Mouse (Mus musculus) testis, adult 2 months (tissue): Measurements from ENCODE around the gene Rgs5. TPM values are rescaled to one million over a fixed set of nuclear protein-coding genes. Genes with fewer than 3 reads are reported as not detected.

Experiments used
- H3K27ac ChIP-seq: fragments of 200-500 bp; 2 replicates; pipeline ENCODE4 v1.5.1; 2012; ENCODE audit warnings: low read depth, low read length; ENCODE audit not compliant: control insufficient read depth, insufficient read depth
- H3K27me3 ChIP-seq: fragments of 200-500 bp; 2 replicates; pipeline ENCODE4 v1.6.1; 2012; ENCODE audit warnings: mild to moderate bottlenecking, low read length, moderate library complexity; ENCODE audit not compliant: control insufficient read depth, insufficient read depth
- H3K36me3 ChIP-seq: fragments of 200-500 bp; 2 replicates; pipeline ENCODE4 v1.6.1; 2012; ENCODE audit warnings: mild to moderate bottlenecking, low read length; ENCODE audit not compliant: control insufficient read depth, insufficient read depth
- H3K4me1 ChIP-seq: fragments of 200-500 bp; 2 replicates; pipeline ENCODE4 v1.6.1; 2012; ENCODE audit warnings: low read length; ENCODE audit not compliant: control insufficient read depth, insufficient read depth
- H3K4me3 ChIP-seq: fragments of 200-500 bp; 2 replicates; pipeline ENCODE4 v1.5.1; 2012; ENCODE audit warnings: low read depth, mild to moderate bottlenecking, low read length, moderate library complexity, mixed read lengths; ENCODE audit not compliant: control insufficient read depth
- CTCF ChIP-seq: fragments of 200-500 bp; IDR thresholded peaks from 2 replicates; pipeline ENCODE4 v1.5.1; 2012; ENCODE audit warnings: low read depth, mild to moderate bottlenecking, inconsistent platforms, low read length, moderate library complexity; ENCODE audit not compliant: control insufficient read depth, insufficient read depth, insufficient replicate concordance
- POLR2A ChIP-seq: fragments of 200-500 bp; IDR thresholded peaks from 2 replicates; pipeline ENCODE4 v1.6.1; 2012; ENCODE audit warnings: low read depth, mild to moderate bottlenecking, inconsistent platforms, low read length, moderate library complexity; ENCODE audit not compliant: control insufficient read depth
- polyA plus RNA-seq: library from polyadenylated mRNA; depleted of rRNA; stranded (reverse); fragments of >200 nt; gene quantifications from 2 replicates; pipeline ENCODE4 v1.2.3, GENCODE M21; 2012; rRNA removed

The Rgs5 gene
- 1.7 and 1.8 TPM in 2 replicates for polyA plus RNA-seq

- Histone ChIP-seq H3K36me3 (no peaks in the 10 kb centered on the region), H3K27me3 (no peaks in the 10 kb centered on the region), H3K27ac (no peak within 1 kb of the TSS), H3K4me1 (no peaks in the 10 kb centered on the region; the same call in 1 of the 2 replicates), H3K4me3 (no peak within 1 kb of the TSS)
- TF ChIP-seq POLR2A (no peak), CTCF (no peak)
Observed at GRCm38 (mm10) chr1:169655256-169655655, at the start of gene Rgs5. TSS of gene Rgs5 (plus strand) at chr1:169655501.

GRCm38 (mm10) chr1:169606164-169606563 lies 49.1 kb upstream of the Rgs5 start:
- Histone ChIP-seq H3K27me3 (no peaks in the 10 kb centered on the region), H3K4me3 (no peak overlapping the region), H3K27ac (no peak overlapping the region), H3K36me3 (no peaks in the 10 kb centered on the region), H3K4me1 (no peaks in the 10 kb centered on the region)
- no peak for TF ChIP-seq POLR2A
- no peak for TF ChIP-seq CTCF

GRCm38 (mm10) chr1:169629738-169630137 lies 25.6 kb upstream of the Rgs5 start:
- no peaks in the 10 kb centered on the region for H3K36me3 ChIP-seq
- TF ChIP-seq CTCF (no peak), POLR2A (no peak)
- no peaks in the 10 kb centered on the region for H3K27me3 ChIP-seq
- no peak overlapping the region for H3K4me3 ChIP-seq
- H3K4me1 ChIP-seq, result no peaks in the 10 kb centered on the region
- H3K27ac ChIP-seq, result no peak overlapping the region

DNA sequence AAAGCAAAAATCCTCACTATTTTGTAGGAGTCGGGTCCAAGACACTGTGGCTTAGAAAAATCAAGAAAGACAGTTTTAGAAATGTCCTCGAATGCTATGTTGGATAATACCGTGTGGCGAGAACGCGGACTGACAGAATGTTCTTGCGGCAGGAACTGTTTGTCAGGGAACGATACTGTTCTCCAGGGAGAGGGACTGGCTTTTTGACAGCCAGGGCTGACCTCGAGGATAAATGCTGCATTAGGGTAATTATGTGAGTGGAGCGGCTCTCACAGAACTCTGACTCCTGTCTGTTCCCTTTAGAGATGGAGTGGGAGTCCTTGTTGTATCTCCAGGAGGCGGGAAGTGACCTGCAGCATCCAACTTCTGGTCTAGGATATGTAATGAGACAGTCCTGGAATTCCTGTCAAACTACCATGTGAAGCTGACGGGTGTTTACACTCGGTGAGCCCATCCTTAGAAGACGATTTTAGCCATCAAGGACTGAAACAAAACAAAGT lies 18.0 kb upstream of the Rgs5 start:
- Histone ChIP-seq H3K36me3 (no peaks in the 10 kb centered on the region), H3K4me1 (peaks cover 5% of the 10 kb centered on the region), H3K4me3 (no peak overlapping the region; the same call in none of the 2 replicates), H3K27ac (no peak overlapping the region), H3K27me3 (no peaks in the 10 kb centered on the region)
- TF ChIP-seq CTCF, result no peak

DNA sequence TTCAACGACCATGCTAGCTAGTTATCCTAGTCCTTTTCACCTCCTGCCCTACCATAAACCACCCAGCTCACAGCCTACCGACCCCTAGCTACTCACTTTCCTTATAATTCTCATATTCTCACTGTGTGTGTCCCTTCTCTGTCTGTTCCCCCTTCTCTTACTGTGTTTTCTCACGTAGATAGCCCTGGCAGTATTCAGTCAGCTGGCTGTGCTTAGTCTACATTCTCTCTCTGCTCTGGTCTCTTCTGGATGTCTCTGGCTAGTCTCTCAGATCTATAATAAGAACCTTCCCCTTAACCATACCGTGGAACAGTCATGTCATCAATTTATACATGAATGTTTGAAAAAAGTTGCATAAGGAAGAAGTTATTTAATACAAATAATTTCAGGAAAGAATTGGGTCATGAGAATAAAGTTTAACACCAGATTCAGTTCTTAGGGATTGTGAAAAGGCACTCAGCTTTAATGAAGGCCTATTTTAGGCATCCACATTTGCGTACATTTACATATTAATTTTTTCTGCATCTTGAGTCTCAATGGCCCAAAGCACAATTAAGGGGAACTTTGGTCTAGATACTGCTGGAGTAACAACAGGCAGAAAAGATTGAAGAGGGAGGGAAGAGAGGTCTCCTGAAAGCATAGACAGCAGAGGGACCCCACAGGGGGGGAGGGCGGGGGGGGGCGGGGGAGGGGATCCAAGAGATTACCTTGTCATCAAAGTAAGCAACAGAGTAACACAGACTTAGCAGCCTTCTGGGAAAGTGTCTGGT lies 10.2 kb upstream of the Rgs5 start:
- no peak for TF ChIP-seq CTCF
- TF ChIP-seq POLR2A, result no peak
- H3K27ac ChIP-seq, result no peak overlapping the region
- no peaks in the 10 kb centered on the region for H3K4me1 ChIP-seq
- no peaks in the 10 kb centered on the region for H3K36me3 ChIP-seq
- no peak overlapping the region for H3K4me3 ChIP-seq
- no peaks in the 10 kb centered on the region for H3K27me3 ChIP-seq

GRCm38 (mm10) chr1:169659479-169659878 lies 4.2 kb downstream of the Rgs5 start:
- H3K4me1 ChIP-seq, result no peaks in the 10 kb centered on the region; the same call in 1 of the 2 replicates
- no peaks in the 10 kb centered on the region for H3K27me3 ChIP-seq
- no peaks in the 10 kb centered on the region for H3K36me3 ChIP-seq
- TF ChIP-seq POLR2A, result no peak
- no peak for TF ChIP-seq CTCF
- H3K27ac ChIP-seq, result no peak overlapping the region
- H3K4me3 ChIP-seq, result no peak overlapping the region

- no peaks in the 10 kb centered on the region for H3K4me1 ChIP-seq
- no peak for TF ChIP-seq CTCF
- no peak for TF ChIP-seq POLR2A
- H3K4me3 ChIP-seq, result no peak overlapping the region
- H3K36me3 ChIP-seq, result no peaks in the 10 kb centered on the region
- H3K27ac ChIP-seq, result no peak overlapping the region
- H3K27me3 ChIP-seq, result no peaks in the 10 kb centered on the region
Observed at GRCm38 (mm10) chr1:169667328-169667727, 12.0 kb downstream of the Rgs5 start.
